Mouse (Mus musculus): Measurements from ENCODE around the gene Osbpl10.

GRCm38 (mm10) chr9:115197082-115197481 lies 218.7 kb downstream of the Osbpl10 start:
- TF ChIP-seq CTCF (IDR thresholded peaks at IDR 0.05; ENCODE audit: low read depth) (no peak), EP300 (IDR thresholded peaks at IDR 0.05; ENCODE audit: low read depth) (no peak)

Measured in heart, postnatal 0 days (tissue).